In genomic region chr9:40249106-40249505, GRCm38 (mm10) we compare ENCODE assay signal across 30 mouse cellular contexts. TPM values are rescaled to one million over a fixed set of nuclear protein-coding genes. Genes with fewer than 3 reads are reported as not detected.
DNase-seq lines count a peak whose midpoint lies in the region; ATAC-seq lines count a peak whose summit lies in the region.
"Had no signal": no experiment of that assay in that cellular context is flagged by ENCODE, and none has a peak within 500 bp of the region (broad histone marks: within the 10 kb centered on the region; RNA-seq: fewer than 3 reads in every experiment).

No protein-coding gene starts in this region.

- H3K4me1 ChIP-seq in heart, embryonic 13.5 days, result peaks cover 28% of the 10 kb centered on the region
- H3K4me1 ChIP-seq in lung, embryonic 15.5 days, result no peaks in the 10 kb centered on the region
- H3K4me1 ChIP-seq: hindbrain, embryonic 10.5 days; limb, embryonic 12.5 days; liver, embryonic 15.5 days had no signal

- no peaks in the 10 kb centered on the region for H3K36me3 ChIP-seq in heart, embryonic 13.5 days
- H3K36me3 ChIP-seq in lung, embryonic 15.5 days, result no peaks in the 10 kb centered on the region
- H3K36me3 ChIP-seq: hindbrain, embryonic 10.5 days; hindbrain, embryonic 15.5 days; limb, embryonic 12.5 days; liver, embryonic 15.5 days; midbrain, embryonic 15.5 days; neural tube, embryonic 15.5 days had no signal

- no peak overlapping the region for H3K4me2 ChIP-seq in heart, embryonic 13.5 days
- H3K4me2 ChIP-seq in lung, embryonic 15.5 days, result no peak overlapping the region
- H3K4me2 ChIP-seq: hindbrain, embryonic 15.5 days; limb, embryonic 12.5 days; liver, embryonic 15.5 days; midbrain, embryonic 15.5 days; neural tube, embryonic 15.5 days had no signal

- DNase-seq in heart, adult 8-10 months (ENCODE audit: low spot score), result no peak
- DNase-seq in lung, postnatal 14 days, result no peak
- DNase-seq in lung, postnatal 10 days, result peak; percentile 56
- DNase-seq in frontal cortex, postnatal 14 days (ENCODE audit: low spot score in 2 of 2), result no peak
- no peak for DNase-seq in right cerebral cortex, postnatal 4 days
- DNase-seq: adrenal gland, adult 8-10 months; cerebellum, adult 8-10 months; cerebellum, postnatal 25 days; gastrocnemius, postnatal 10 days; kidney, adult 18-20 months; kidney, postnatal 36 days; thymus, adult 18-20 months; thymus, postnatal 25 days had no signal

- no peak overlapping the region for H3K9ac ChIP-seq in heart, embryonic 13.5 days
- no peak overlapping the region for H3K9ac ChIP-seq in lung, embryonic 15.5 days
- H3K9ac ChIP-seq: hindbrain, embryonic 15.5 days; limb, embryonic 12.5 days; liver, embryonic 15.5 days; midbrain, embryonic 15.5 days; neural tube, embryonic 15.5 days had no signal

- H3K9me3 ChIP-seq in heart, embryonic 13.5 days, result peaks cover 6% of the 10 kb centered on the region
- H3K9me3 ChIP-seq in lung, embryonic 15.5 days, result no peaks in the 10 kb centered on the region
- H3K9me3 ChIP-seq: hindbrain, embryonic 10.5 days; hindbrain, embryonic 15.5 days; limb, embryonic 12.5 days; liver, embryonic 15.5 days; midbrain, embryonic 15.5 days; neural tube, embryonic 15.5 days had no signal

- 18% methylated on average over 1 of the region's 1 CpGs for WGBS in heart, embryonic 13.5 days
- WGBS in lung, embryonic 15.5 days, result 48% methylated on average over 1 of the region's 1 CpGs

- H3K27me3 ChIP-seq in heart, embryonic 13.5 days (replicated peaks), result no peaks in the 10 kb centered on the region
- H3K27me3 ChIP-seq in lung, embryonic 15.5 days, result no peaks in the 10 kb centered on the region
- H3K27me3 ChIP-seq: CH12.LX; hindbrain, embryonic 15.5 days; limb, embryonic 12.5 days; liver, embryonic 15.5 days; midbrain, embryonic 15.5 days; neural tube, embryonic 15.5 days had no signal

- ATAC-seq in heart, embryonic 13.5 days (ENCODE audit: extremely low read depth, insufficient number of reproducible peaks, low FRiP score, low TSS enrichment), result no peak
- no peak for ATAC-seq in lung, embryonic 15.5 days (ENCODE audit: borderline replicate concordance, extremely low read depth, low FRiP score, low TSS enrichment)
- ATAC-seq: forebrain, embryonic 14.5 days; inflammation-experienced regulatory T-cells, adult 6 months; midbrain, embryonic 15.5 days had no signal

- 0 out of 2 replicates have a peak overlapping the region, but pooled peaks have one; percentile 5 for H3K27ac ChIP-seq in heart, embryonic 13.5 days (replicated peaks)
- H3K27ac ChIP-seq in lung, embryonic 15.5 days, result 0 out of 2 replicates have a peak overlapping the region, but pooled peaks have one; percentile 24
- H3K27ac ChIP-seq: hindbrain, embryonic 10.5 days; hindbrain, embryonic 15.5 days; layer of hippocampus, adult 2 months; left cerebral cortex, adult 2 months; limb, embryonic 12.5 days; liver, embryonic 15.5 days; midbrain, embryonic 15.5 days; neural tube, embryonic 15.5 days; stomach, postnatal 0 days had no signal

- H3K4me3 ChIP-seq in heart, embryonic 13.5 days, result no peak overlapping the region
- H3K4me3 ChIP-seq in lung, embryonic 15.5 days, result no peak overlapping the region
- H3K4me3 ChIP-seq: hindbrain, embryonic 10.5 days; hindbrain, embryonic 15.5 days; layer of hippocampus, adult 2 months; left cerebral cortex, adult 2 months; limb, embryonic 12.5 days; liver, embryonic 15.5 days; midbrain, embryonic 15.5 days; neural tube, embryonic 15.5 days had no signal

RNA-seq across cellular contexts. Expression of gene Scn3b, which starts 19.9 kb away (rescaled TPM):
- 0.69 and 1.3 TPM in 2 replicates for polyA plus RNA-seq in heart, embryonic 13.5 days (2015; fragmentation: Nextera tagmentation; extraction: Ambion mirVana)
- total RNA-seq in heart, adult 8-10 months (2022), result 1 to 10 TPM in 1 of 4 experiments, under 1 TPM in 3; 0.57 to 1.4 (median 0.74) TPM
- 4.8 and 7.5 TPM in 2 replicates for polyA plus RNA-seq in lung, embryonic 15.5 days (2015; fragmentation: Nextera tagmentation; extraction: Ambion mirVana)
- total RNA-seq: granulocyte monocyte progenitor cell, adult 5-6 weeks had no signal
- polyA plus RNA-seq: C2C12; inflammation-experienced regulatory T-cells, adult 6 months; liver, adult 2 months had no signal

RNA-seq across cellular contexts. Expression of gene Zfp202, which starts 57.0 kb away (rescaled TPM):
- 3.7 and 3.8 TPM in 2 replicates for polyA plus RNA-seq in heart, embryonic 13.5 days (2015; fragmentation: Nextera tagmentation; extraction: Ambion mirVana)
- 1 to 10 TPM; 2.4 to 3.1 (median 2.6) TPM for total RNA-seq in heart, adult 8-10 months (2022)
- 4.9 TPM in 2 replicates for polyA plus RNA-seq in lung, embryonic 15.5 days (2015; fragmentation: Nextera tagmentation; extraction: Ambion mirVana)
